Mouse (Mus musculus) urinary bladder, postnatal 36 days (tissue): ENCODE results near the gene Rai1.

ENCODE experiments used
- DNase-seq, 2 experiments: peaks; one replicate each; pipeline ENCODE4 v3.0.0; 2022; ENCODE audit warnings: low spot score in 2 of 2, mixed read lengths in 1 of 2

The Rai1 gene

DNA sequence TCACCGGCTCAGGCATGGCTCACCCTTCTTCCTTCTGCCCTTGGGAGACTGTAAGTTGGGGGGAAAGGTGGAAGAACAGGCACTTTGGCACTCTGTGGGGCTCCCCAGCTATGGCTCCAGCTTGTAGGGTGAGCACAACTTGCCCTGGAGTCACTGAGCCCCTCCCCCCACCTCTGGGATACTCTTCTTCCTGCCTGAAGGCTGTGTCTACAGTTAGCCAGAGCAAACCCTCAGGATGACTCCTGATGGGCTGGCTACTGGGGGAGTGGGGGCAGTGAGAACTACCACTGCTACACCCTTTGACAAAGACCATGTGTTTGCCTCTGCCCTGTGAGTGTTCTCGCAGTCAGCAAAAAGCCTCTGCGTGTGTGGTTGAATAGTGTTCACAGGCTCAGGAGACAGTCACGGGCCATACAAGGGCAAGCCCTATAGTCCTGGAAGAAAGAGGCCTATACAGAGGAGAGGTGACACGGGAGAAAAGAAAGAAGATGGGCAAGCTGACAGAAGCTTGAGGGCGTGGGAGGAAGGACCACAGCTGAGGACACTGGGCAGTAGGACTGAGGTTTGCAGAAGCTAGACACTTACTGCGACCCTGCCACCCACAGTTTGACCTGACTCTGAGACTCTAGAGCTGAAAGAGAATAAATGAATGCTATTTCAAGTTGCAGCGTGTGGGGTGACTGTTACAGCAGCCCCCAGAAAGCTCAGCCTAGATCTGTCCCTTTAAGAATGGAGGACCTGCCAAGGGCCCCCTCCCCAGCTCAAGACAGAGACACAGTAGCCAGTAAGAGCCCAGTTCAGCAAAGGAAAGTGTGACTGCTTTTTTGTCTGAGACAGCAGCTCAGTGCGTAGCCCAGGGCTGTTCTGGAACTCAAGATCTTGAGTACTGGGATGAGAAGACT is 9.7 kb upstream of the Rai1 start:
- no peak for DNase-seq

DNA sequence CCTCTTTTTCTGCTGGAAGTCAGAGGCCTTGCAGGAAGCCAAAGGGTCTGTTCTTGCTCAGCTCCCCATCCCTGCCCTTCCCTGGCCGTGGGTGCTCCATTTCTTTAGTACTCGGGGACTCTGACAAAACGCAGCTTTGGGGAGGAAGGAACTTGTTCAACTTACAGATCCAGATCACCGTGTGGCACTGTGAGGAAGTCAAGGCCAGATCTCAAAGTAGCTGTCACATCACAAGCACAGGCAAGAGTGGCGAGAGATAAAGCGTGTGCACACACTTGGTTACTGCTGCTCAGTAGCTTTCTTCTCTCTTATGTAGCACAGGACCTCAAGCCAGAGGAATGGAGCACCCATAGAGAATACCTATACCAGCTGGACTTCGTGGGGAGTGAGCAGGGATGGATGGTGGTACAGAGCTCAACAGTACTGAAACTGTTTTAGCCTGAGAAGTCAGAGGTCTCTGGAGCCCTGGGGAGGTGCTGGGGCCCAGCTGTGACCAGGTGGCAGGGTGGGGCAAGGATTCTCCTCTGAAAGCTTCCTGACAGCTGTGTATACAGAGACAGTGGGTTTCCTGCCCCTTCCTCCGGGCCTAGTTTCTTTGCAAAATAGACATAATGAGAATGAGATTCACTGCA is 5.1 kb upstream of the Rai1 start:
- DNase-seq, result no peak

DNA sequence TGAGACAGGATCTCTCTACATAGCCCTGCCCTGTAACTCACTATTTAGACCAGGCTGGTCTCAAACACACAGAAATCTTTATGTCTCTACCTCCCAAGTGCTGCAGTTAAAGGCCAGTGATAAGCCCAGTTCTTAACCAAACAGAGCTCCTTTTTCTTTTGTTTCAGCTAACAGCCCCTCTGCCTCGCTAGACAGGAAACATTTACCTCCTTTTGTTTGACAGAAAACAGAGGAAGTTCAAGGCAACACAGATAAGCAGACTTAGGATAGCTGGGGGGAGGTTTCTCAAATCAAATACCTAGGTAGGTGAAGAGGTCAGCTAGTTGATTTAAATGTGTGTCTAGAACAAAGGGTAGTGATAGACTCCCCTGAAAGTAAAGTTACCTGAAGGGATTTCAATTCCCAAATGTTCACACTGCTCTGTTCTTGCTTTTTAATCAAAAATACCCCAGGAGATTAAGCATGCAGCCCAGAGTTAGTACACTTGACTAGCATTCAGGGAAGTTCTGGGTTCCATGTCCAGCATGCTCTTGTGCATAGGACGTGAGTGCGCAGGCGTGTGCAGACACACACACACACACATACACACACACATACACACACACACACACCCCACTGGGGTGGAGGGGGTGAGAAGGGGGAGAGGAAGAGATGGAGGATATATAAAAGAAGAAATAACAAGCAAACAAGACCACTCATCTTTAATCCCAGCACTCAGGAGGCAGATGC is 3.8 kb upstream of the Rai1 start:
- DNase-seq, result no peak

DNA sequence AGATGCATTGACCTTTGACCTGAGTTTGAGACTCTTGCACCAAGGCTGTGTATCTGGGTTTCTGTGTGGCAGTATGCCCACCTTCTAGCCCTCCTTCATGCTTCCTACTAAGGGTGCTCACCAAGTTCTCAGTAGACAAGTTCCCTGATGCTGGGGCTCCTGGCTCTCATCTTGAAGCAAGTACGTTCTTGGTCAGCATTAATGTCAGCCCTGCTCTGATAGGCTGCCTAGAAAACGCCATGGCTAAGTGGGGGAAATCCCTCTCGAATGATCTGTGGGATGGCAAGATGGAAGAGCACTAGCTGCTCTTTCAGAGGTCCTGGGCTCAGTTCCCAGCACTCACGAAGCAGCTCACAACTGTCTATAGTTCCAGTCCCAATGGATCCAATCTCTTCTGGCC is 2.8 kb upstream of the Rai1 start:
- no peak for DNase-seq

DNA sequence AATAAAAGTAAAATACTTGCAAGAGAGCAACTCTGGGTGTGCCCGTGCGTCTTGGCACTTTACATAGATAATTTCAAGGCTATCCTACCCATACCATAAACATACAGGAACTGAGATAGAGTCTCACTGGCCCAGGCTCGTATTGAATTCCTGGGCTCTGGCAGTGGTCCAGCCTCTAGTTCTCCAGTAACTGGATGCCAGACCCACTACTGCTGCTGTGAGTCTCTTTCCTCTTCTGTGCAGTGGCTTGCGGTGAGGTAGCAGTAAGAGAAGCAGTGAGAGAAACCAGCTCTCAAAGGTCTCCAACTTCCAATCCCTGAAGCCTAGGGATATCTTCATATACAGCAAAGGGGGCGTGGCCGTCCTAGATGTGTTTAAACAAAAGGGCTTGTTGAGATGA is 2.1 kb upstream of the Rai1 start:
- no peak for DNase-seq

DNA sequence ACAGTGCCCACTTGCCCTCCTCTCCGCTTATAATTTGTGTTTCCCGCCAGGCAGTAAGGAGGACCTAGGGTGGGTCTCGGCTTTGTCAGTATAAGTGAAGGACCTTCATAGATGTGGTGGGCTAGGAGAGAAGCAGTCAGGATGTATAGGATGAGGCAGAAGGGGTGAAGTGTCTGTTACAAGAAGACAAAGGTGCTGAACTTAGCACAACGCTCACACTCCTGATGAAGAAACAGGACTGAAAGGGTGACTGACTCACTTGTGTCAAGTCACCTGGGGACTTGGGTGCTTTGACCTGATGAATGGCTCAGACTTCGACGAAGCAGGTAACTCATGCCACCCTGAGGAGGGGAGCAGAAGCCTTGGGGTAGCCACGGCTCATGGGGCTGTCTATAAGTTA is 1.2 kb upstream of the Rai1 start:
- no peak for DNase-seq

DNA sequence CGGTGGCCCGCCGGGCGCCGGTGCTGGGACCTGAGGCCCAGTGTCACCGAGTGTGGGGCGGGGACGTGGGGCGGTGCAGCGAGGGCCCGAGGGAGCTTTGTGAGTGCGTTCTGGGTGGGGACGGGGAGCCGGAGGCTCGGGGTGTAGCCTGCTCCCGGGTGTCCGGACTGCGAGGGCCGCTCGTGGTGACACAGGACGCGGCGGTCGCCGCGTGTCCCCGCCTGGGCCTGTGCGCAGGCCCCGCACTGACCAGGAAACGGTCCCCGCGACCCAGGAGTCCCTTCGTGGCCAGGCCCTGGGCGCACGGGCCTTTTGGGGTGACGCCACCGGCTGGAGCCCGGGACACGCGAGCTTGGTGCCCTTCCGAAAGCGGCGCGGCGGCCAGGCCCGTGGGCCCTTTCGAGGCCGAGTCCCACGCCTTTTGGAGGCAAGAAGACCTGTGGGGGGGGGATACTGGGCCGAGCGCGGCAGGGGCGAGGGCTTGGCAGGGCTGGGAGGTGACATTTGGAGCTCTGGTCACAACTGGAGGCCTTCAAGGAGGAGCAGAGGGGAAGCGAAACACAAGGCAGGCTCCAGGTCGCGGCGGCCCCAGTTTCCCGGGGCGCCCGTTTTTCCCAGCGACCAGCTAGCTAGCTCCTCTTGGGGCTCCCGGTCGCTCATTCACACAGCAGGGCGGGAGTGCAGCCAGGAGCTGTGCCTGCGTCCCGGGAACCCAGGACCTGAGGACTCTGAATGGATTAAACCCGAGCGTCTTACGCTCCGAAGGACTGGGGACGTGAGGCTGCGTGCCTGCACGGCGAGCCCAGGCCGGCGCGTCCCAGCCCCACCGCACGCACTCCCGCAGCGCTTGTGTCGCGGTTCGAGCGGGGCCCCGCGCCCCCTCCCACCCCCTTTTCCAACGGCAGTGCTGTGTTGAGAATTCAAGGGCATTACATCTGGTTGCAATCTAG is 1.1 kb downstream of the Rai1 start:
- DNase-seq, result peak; percentile 66 to 70

DNA sequence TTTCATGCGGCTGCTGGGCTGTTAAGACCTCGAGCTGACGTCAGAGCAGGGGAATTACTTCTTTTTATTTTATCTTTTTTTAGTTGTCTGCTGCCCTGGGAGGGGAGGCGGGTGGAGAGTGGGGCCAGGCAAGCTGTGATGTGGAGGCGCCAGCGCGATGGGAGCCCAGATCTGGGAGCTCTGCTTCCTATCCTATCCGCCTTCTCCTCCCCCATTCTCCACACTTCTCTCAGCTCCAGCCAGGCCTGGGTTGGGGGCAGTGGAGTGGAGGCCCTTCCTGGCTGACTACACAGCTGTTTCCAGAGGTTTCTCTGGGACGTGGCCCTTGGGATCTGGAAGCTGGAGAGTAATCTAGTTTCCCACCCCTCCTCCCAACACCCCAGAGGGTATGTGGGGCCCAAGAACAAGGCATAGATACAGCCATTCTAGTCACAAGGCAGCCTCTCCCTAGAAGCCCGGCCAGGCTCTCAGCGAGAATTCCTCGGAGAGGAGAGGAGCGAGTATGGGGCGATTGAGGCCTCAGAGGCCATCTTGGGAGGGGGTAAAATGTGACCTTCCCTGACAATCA is 1.8 kb downstream of the Rai1 start:
- peak; percentile 37 to 42 for DNase-seq

DNA sequence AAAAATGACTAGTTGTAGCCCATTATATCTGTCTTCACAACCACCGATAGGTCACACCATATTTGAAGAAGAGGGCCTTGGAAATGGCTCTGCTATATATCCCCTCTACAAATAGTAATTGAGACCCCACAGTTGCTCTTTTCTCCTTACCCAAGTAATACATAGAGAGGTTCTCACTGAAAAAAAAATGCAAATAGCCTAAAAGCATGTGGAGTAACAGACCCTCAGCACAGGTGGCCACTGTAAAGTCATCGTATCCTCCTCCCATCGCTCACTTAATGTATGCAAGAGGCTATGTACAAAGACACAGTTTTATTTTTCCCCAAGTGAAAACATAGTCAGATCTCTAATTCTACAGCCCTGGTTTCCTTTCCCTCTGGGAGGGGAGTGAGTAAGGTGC is 2.6 kb downstream of the Rai1 start:
- no peak for DNase-seq

DNA sequence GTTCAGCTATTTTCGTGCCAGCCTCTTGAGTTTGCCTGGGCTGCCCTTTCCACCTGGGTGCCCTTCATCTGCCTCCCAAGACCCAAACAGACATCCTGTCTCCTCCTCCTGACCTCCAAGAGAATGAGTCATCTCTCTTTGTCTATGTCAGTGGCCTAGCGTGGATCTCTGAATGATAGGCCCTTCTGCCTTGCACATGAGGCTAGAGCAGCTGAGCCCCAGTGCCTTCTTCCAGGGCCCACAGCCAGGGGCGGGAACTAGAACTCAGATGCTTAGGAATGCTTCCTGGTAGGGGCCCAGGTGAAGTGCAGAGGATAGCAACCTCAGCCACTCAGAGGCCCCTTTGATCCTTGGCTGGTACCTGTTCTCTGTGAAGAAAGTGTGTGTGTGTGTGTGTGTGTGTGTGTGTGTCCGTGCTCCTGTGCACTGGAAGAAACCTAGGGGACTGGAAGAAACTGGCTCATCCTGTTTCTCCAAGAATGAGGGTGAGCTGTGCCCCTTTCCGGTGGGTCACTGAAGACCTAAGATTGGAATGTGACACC is 3.9 kb downstream of the Rai1 start:
- DNase-seq, result peak in 1 of 2 experiments; percentile 24

DNA sequence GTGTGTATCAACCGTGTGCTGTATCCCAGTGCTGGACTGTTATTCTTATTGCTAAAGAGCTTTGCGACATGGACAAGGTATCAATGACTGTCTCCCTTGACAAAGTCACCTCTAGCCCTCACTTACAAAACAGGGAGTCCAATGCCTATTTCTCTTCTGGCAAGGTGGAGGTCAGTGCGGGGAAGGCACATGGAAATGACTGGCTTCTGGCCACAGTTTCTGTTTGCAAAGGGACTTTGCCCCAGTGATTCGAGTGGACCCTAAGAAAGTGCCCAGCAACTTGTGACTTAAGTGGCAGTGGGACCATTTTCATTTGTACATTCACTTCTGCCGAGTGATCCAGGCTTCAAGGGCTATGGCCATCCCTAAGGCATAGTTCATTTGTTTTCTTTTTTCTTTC is 5.6 kb downstream of the Rai1 start:
- no peak for DNase-seq

DNA sequence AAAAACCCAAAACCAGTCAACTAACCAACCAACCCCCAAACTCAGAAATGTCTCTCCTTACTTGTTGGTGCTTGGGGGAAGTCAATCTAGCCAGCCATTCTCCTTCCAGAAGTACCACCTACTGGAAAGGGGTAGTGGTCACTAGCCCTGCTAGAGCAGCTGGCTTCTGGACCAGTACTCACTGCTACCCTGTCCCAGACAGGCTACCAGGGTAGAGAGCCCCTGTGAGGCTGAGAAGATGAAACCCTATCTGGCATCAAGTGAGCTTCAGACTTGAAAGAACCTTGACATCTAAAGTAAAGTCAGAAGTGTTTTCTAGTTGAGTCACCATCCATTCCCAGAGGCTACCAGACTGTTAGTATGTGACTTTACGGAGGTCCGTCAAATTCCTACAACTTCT is 6.8 kb downstream of the Rai1 start:
- no peak for DNase-seq

DNA sequence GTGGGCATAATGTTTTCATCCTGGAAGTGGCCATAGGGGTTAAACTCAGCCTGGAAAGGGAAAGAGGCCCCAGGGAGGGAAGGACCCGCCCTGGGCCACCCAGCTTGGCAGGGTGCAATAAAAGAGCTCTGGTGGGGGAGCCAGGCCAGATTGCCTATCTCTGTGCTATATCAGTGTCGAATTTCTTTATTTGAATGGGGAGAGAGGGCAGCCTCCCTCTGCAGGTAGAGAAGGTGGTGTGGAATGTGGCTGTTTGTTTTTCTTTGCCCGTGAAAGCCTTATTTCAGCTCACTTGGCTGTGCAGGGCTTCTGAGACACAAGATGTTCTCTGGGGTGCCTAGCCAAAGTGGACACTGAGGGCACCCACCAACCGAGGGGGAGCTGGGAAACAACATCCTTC is 8.8 kb downstream of the Rai1 start:
- DNase-seq, result peak; percentile 52 to 60

DNA sequence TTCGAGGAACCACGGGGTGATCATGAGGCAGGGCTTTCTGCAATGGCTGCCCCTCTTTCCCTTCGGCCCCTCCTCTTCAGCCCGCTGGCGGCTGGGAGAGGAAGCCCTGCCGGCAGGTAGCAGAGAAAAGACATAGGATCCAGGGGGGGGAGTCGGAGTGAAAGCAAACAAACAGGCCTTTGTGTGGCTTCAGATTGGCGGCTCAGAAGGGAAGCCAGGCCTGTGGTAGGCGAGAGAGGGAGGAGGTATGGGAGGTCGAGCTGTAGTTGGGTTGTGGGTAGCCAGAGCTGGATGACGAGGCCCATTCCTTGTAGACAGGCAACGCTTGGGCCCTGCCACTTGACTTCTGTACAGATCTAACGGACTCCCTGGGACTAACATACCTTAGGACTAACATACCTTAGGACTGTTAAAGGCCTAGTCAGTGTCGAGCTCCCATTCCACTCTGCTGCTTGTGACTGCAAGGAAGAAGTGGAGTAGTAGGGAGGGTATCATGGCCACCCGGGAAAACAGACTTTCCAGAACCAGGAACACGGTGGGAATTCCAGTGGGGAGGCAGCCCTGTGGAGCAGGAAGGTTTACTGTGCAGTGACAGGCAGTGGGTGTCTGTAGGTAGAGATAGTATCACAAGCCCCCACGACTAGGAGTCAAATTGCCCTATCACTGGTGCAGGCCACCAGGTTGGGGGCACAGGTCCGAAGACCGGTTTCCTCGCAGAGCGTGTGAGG is 9.6 kb downstream of the Rai1 start:
- peak; percentile 49 to 53 for DNase-seq

DNA sequence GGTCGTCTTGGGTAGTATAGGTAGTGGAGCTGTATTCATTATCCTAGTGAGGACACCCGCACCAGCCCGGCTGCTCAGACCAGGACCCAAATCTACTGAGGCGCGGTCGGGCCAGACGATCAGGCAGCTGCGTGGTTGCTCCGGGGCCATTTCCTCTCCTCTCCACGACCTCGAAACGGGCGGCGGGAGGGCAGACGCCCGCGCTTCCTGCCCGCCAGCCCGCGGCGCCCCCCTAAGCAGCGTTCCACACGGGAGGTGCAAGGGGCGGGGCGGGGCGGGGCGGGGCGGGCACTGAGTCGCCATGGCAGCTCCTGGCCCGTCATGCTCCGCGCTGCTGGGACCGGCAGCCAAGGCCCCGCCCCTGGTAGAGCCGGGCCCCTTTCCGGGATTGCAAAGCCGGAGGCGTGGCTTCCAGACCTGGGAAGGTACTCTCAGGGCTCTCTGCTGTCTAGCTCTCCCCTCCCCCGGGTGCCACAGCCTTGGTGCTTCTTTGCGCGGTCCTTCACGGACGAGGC is 10.3 kb downstream of the Rai1 start:
- DNase-seq, result peak; percentile 92 to 95

DNA sequence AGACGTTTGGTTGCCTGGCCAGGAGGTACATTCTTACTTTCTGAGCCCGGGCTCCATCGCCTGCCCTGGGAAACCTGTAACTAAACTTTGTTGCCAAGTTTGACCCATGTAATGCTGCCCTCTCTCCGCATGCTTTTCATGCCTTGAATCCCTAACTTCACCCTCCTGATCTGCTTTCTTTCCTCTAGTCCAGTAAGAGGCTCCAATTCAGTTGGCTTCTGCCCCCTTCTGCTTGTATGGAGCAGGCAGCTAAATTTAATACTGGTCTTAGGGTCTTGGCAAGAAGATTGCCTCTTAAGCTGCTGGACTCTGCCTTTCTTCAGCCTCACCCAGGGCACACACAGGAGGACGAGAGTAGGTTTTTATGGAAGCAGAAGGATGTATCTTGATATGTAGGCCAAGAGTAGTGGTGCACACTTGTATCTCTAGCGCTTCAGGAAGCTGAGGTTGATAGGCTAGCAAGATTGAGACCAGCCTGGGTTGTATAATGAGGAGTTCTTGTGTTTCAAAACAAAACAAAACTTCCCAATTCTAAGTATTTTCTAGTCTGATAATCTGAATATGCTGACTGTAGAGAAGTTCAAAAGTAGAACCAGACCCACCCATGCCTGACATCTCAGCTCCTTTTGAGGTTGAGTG is 10.9 kb downstream of the Rai1 start:
- no peak for DNase-seq

DNA sequence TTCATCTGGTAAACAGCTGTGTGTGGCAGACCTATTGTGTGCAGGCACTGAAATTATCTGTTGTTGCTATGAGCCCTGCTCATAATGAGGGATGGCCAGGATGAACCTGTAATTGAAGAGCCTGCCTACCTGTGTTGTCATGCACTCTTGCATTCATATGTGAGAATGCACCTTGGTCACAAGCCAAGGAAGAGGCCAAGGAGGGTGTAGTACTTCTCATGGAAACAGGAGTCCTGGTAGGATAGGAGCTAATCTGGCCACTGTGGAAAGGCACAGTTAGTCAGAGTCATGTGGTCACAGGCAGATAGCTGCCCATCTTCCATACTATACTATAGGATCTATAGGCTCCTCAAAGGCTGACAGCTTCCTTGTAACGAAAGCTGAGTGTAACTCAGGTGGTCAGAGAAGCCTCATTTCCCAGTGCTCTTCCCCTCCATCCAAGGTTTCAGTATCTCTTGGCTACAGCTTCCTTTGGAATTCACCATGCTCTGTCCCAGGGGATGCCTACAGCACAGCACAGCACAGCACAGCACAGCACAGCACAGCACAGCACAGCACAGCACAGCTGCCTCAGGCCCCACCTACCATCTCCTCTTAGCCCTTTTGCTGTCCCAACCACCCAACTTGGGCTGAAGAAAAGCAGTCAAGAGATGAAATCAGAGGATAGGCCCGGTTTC is 15.9 kb downstream of the Rai1 start:
- DNase-seq, result no peak

DNA sequence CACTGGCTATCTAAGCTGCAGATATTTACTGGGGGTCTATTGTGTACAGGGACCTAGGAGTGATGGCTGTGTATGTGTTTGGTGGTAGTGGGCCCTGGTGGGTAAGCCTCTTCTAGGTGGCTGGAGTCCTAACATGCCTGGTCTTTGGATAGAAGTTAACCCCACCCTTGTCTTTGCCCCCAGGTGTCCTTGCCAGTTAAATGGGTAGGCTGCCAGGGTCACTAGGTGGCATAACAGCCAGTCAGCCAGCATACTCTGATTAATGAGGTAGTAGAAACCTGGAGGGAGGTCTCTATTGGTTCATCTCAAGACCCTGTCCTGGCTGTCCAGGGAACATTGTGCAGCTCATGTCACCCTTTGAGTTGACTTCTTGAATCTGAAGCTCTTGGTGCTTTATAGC is 17.8 kb downstream of the Rai1 start:
- no peak for DNase-seq

DNA sequence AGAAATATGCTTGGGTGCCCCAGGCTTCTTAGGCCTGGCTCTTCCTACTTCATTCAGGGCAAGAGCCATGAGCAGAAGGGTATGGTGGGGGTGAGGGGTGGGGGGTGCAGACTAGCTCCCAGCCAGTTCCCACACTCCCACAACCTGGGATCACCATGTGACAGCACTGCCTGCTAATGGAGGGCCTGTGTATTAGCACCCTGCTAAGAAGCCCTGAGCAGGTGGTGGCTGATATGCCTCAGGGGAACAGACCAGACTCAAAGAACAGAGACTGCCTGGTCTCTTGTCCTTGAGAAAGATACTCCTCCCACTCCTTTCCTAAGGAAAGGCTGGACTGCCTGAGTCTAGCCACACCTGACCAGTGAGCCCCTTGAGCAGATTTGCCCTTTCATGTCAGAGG is 22.2 kb downstream of the Rai1 start:
- DNase-seq, result no peak
